Mouse (Mus musculus) T-helper 1 cell (primary cell): ENCODE results near the gene Izumo4.

Experiments used
- in situ Hi-C: fragments of 300-600 bp; cut with MboI, MseI; formaldehyde crosslinking; loops from one replicate; pipeline ENCODE4 v1.15.1; 2025; ENCODE audit warnings: high pct_unique_total_duplicates

Izumo4 gene

DNA sequence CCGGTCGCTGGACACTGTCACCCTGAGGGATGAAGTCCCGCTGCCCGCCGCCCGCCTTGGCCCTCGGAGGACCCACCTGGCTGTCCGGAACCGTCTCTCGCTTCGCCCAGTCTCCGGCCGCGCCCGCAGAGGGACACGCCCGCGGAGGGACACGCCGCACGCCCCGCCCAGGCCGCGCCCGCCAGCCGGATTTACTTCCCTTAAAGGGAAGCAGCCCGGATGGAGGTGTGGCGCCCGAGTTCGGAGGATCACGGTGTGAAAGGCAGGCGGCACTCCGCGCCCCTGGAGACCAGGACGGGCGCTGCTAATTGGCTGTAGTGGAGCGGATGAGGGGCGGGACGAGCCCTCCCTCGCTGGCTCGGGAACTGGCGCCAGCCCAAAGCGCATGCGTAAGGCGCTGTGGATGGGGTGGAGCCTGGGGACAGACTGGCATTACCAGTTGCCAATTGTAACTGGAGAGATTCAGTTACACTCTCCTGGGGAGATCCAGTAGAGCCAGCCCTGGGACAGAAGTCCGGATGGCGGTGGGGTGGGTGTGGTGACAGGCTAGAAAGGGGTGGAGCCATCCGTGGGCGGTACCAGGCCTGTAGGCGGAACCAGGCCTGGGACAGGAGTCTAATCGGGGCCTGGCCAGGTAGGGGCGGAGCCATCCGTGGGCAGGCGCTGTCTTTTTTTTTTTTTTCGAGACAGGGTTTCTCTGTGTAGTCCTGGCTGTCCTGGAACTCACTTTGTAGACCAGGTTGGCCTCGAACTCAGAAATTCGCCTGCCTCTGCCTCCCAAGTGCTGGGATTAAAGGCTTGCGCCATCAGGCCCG lies at the start of gene Izumo4, which contains the start of gene Mob3a:
Izumo4 (plus strand) TSS at position 464 of the 815 bp plus-strand sequence.
Mob3a (minus strand) TSS at position 257 of the 815 bp plus-strand sequence.
- in situ Hi-C loops = no loop called here

GRCm38 (mm10) chr10:80653156-80653720 lies 48.7 kb upstream of the Izumo4 start:
- in situ Hi-C loops = no loop called here

- in situ Hi-C loops = no loop called here
Observed at GRCm38 (mm10) chr10:80654866-80655265, 47.1 kb upstream of the Izumo4 start.

GRCm38 (mm10) chr10:80655406-80656129 lies 46.4 kb upstream of the Izumo4 start:
- in situ Hi-C loops = no loop called here

- in situ Hi-C loops = no loop called here
Observed at GRCm38 (mm10) chr10:80656130-80656862, 45.7 kb upstream of the Izumo4 start.

GRCm38 (mm10) chr10:80656863-80657623 lies 44.9 kb upstream of the Izumo4 start, which contains the start of gene Btbd2:
Gene Btbd2 (minus strand): TSS chr10:80657071.
- in situ Hi-C loops = no loop called here

DNA sequence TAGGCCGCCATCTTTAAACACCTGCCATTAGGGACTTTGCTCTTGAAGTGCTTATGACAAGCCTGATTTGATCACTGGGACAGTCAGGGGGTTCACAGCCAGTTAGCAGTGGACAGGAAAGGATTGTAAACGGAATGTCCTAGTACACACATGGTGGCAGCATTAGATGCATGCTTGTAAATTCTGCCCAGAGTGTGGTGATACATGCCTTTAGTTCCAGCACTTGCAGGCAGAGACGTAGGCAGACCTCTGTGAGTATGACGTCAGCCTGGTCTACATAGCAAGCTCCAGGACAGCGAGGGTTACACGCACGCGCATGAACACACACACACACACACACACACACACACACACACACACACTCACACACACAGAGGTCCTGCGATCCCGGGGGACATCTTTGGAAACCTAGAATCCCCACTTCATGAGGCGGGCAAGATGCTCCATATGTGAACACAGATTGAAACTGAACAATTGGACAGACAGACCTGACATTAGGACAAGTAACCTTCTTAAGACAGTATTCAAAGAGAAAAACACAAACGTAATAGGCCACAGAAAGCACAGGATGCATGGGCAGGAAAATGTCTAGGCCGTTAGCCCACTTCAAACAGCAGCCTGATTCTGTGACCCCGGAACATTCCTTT lies 43.7 kb upstream of the Izumo4 start:
- in situ Hi-C loops = no loop called here

- in situ Hi-C loops = no loop called here
Observed at GRCm38 (mm10) chr10:80658841-80659202, 43.2 kb upstream of the Izumo4 start.

- in situ Hi-C loops = no loop called here
Observed at GRCm38 (mm10) chr10:80659213-80659612, 42.8 kb upstream of the Izumo4 start.

GRCm38 (mm10) chr10:80661149-80661548 lies 40.8 kb upstream of the Izumo4 start:
- in situ Hi-C loops = no loop called here

- in situ Hi-C loops = no loop called here
Observed at GRCm38 (mm10) chr10:80663485-80664196, 38.3 kb upstream of the Izumo4 start.

DNA sequence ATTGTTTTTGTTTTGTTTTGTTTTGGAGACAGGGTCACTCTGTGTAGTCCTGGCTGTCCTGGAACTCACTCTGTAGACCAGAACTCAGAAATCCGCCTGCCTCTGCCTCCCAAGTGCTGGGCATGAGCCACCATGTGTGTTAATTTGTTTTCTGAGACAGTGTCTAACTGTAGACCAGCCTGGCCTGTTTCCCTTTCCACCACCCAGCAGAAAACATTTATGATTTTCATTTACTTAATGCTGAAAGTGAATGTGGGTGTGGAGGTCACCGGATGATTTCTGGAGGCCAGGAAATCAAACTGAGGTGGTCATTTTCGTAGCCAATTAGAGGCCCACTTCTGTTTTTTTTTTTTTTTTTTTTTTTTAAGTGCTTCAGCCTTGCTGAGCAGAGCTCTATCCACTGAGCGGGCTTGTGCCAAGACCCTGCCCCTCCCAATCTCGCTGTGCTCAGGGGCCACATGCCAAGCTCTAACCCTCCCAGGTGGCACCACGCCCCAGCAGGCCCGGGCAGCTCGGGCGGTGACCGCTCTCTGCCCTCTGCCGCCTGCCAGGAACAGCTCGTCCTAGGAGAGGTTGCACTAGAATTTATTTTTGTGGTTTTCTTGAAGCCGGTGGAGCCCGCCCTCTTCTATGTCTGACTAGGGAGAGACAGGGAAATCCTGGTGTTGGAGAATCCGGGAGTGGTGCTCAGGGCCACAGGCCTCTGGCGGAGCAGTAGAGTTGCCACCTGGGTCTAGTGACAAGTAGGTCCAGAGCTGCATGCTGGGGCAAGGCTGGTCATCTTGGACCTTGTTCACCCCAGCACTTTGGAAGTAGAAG lies 37.6 kb upstream of the Izumo4 start:
- in situ Hi-C loops = no loop called here

DNA sequence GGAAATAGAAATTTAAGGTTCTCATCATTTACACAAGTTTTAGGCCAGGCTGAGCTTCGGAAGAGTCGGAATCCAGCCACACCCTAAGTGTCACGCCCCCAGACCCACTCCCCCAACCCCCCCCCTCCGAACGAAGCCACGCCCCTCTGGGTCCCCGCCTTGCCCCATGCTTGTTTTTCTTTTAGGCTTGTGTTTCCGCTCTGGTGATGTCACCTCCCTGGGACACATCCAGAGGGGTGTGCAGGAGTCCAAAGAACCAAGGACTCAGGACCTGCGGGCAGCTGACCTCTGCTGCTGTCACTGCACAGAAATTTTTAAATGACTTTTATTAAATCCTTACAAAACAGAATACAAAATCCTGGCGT lies 37.0 kb upstream of the Izumo4 start:
- in situ Hi-C loops = no loop called here

DNA sequence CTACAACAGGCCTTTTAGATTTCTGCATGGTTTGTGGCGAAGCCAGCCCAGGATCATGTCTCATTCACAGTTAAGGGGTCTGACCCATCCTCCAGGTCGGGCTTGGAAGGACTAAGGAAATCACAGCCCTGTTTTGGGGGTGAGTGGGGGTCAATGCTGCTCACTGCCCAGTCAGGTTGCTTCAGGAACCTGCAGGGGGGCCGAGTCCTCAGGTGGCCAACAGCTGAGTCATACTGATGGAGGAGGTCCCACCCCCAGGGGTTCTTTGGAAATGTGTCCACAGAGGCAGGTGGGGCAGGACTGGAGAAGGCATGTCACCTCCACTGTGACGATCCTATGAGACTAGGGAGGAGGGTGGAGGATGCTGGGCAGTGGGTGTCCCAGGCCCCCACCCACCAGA lies 36.5 kb upstream of the Izumo4 start:
- in situ Hi-C loops = no loop called here

- in situ Hi-C loops = no loop called here
Observed at GRCm38 (mm10) chr10:80665981-80666733, 35.8 kb upstream of the Izumo4 start.

- in situ Hi-C loops = no loop called here
Observed at GRCm38 (mm10) chr10:80666837-80667412, 35.1 kb upstream of the Izumo4 start.

DNA sequence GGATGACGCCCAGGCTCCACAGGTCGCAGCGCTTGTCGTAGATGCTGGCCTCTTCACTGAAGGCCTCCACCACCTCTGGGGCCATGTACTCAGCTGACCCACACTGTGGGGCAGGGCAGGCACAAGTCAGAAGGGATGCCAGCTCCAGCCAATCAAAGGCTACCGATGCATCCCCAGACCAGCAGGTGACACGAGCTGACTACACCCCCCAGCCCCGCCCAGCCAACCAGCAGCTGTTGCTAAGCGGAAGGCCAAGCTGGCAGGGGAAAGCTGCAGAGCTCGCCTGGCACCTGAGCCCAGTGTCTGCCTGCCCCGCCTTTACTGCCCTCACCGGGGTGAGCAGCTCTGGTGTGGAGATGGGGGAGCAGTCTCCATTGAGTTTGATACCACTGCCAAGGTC lies 33.4 kb upstream of the Izumo4 start:
- in situ Hi-C loops = no loop called here

DNA sequence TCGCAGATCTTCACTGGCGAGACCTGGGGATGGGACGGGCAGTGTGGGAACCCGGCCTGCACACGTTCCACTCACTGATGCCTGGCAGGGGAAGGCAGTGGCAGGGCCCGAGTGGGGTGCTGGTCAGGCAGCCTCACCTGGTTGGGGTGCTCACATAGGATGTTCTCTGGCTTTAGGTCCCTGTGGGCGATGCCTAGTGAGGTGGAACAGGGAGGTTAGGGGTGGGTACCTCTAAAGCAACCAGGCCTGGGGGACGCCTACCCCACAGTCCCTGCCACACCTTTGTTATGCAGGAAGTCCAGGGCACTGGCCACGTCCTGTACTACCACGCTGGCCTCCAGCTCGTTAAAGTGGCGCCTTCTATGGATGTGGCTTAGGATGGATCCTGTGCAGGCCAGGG lies 33.0 kb upstream of the Izumo4 start:
- in situ Hi-C loops = no loop called here
